Mouse (Mus musculus) limb, embryonic 14.5 days (tissue): Measurements from ENCODE around the gene Sergef. TPM values are rescaled to one million over a fixed set of nuclear protein-coding genes. Genes with fewer than 3 reads are reported as not detected.

ENCODE experiments used
- ATAC-seq: fragments of 200-750 bp; cut with Nextera tagmentation; 2 replicates; pipeline ENCODE4 v1.8.0; 2017; ENCODE audit warnings: low read depth, moderate number of reproducible peaks, moderate TSS enrichment; ENCODE audit not compliant: low FRiP score
- DNase-seq: peaks from one replicate; pipeline ENCODE4 v3.0.0-alpha.2; 2015; ENCODE audit warnings: low spot score
- H3K27ac ChIP-seq: fragments of 300-500 bp; sonication (generic); replicated peaks from 2 replicates; pipeline ENCODE4 v1.5.1; 2014; ENCODE audit warnings: low read depth, mild to moderate bottlenecking, low read length, moderate library complexity, mixed read lengths
- H3K27me3 ChIP-seq: fragments of 300-500 bp; sonication (generic); 2 replicates; pipeline ENCODE4 v1.6.1; 2014; ENCODE audit warnings: low read length, mixed read lengths; ENCODE audit not compliant: control insufficient read depth, insufficient read depth
- H3K36me3 ChIP-seq: fragments of 300-500 bp; sonication (generic); 2 replicates; pipeline ENCODE4 v1.6.1; 2014; ENCODE audit warnings: mild to moderate bottlenecking, low read length, moderate library complexity, mixed read lengths; ENCODE audit not compliant: control insufficient read depth, insufficient read depth
- H3K4me1 ChIP-seq: fragments of 300-500 bp; sonication (generic); 2 replicates; pipeline ENCODE4 v1.6.1; 2014; ENCODE audit warnings: antibody characterized with exemption, low read length, mixed read lengths; ENCODE audit not compliant: control insufficient read depth, insufficient read depth
- H3K4me2 ChIP-seq: fragments of 300-500 bp; sonication (generic); replicated peaks from 2 replicates; pipeline ENCODE4 v1.6.1; 2014; ENCODE audit warnings: low read depth, mild to moderate bottlenecking, low read length, moderate library complexity; ENCODE audit not compliant: severe bottlenecking
- H3K4me3 ChIP-seq: fragments of 300-500 bp; sonication (generic); replicated peaks from 2 replicates; pipeline ENCODE4 v1.5.1; 2014; ENCODE audit warnings: low read length
- H3K9ac ChIP-seq: fragments of 300-500 bp; sonication (generic); 2 replicates; pipeline ENCODE4 v1.6.1; 2014; ENCODE audit warnings: mild to moderate bottlenecking, low read depth, low read length, moderate library complexity; ENCODE audit not compliant: severe bottlenecking
- H3K9me3 ChIP-seq: fragments of 300-500 bp; sonication (generic); 2 replicates; pipeline ENCODE4 v1.6.1; 2016; ENCODE audit warnings: low read length; ENCODE audit not compliant: control insufficient read depth
- POLR2A ChIP-seq: fragments of 200-500 bp; IDR thresholded peaks from 2 replicates; pipeline ENCODE4 v1.8.0; 2012; ENCODE audit warnings: inconsistent platforms, mild to moderate bottlenecking, moderate library complexity, borderline replicate concordance; ENCODE audit not compliant: insufficient read depth, insufficient read length; ENCODE audit errors: extremely low read depth
- WGBS: fragments of 180-500 bp; shearing (Covaris S2); extraction: QIAGEN DNeasy Blood & Tissue Kit; methylation state at CpG from one replicate; pipeline ENCODE4 v1.1.7; 2014; 5-methylcytosine and 5-hydroxymethylcytosine counted together
- polyA plus RNA-seq, 2 experiments: library from polyadenylated mRNA; depleted of rRNA in 1 of 2; stranded (reverse) in 1 of 2; unstranded in 1 of 2; fragments of >200 nt; fragmentation: Nextera tagmentation in 1 of 2; extraction: Ambion mirVana in 1 of 2; gene quantifications; 2 replicates each; pipeline versions ENCODE4 v1.2.1 to v1.2.3; 2012 to 2014

The Sergef gene
- polyA plus RNA-seq, 2 experiments: 12.2 to 12.8 TPM

GRCm38 (mm10) chr7:46404756-46405155 is 234.9 kb downstream of the Sergef start:
- H3K4me1 ChIP-seq: no peaks in the 10 kb centered on the region
- H3K36me3 ChIP-seq: no peaks in the 10 kb centered on the region
- H3K27me3 ChIP-seq: peaks cover 9% of the 10 kb centered on the region
- ATAC-seq (no peak), DNase-seq (no peak)
- H3K27ac ChIP-seq: no peak overlapping the region
- TF ChIP-seq POLR2A: no peak
- no peak overlapping the region for H3K4me2 ChIP-seq
- H3K9ac ChIP-seq: no peak overlapping the region
- WGBS: 79% methylated on average over 7 of the region's 7 CpGs
- no peak overlapping the region for H3K4me3 ChIP-seq
- H3K9me3 ChIP-seq: no peaks in the 10 kb centered on the region

DNA sequence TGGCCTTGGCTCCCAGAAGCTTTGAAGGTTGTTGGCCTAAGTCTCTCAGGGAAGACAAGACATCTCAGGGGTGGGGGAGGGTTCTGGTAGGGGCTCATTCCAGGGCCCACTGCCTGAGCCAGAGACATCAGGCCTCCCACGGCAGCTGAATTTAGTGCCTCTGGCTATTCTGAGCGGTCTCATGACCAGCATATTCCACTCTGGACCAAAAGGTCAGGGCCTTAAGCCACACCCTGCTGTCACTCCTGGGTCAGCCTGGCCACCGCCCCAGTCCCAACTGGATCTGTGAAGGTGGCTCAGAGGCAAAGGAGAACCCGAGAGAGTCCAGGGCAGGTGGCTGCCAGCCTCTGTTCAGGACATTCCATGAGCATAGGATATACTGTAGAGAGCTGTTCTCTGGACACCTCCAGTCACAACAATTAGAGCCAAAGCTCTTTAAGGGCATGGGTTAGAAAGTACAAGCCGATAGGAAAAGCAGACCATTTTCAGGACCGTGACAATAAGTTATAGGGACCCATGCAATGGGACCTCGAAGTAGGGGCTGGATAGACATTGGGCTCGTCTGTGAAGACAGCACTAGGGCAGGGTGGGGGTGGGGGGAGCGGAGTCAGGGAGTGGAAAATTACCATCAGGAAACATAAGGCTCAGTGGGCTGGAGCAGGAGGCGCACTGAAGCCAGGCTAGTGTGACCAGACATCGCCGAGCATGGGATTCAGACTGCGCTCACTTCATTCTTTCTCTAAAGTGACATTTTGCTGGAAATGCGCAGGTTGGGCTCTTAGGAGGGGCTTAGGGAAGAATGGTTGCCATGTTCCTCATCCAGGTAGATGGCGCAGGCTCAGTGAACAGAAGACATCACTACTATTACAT is 235.8 kb downstream of the Sergef start:
- Histone ChIP-seq H3K27ac (no peak overlapping the region), H3K27me3 (peaks cover 18% of the 10 kb centered on the region), H3K36me3 (no peaks in the 10 kb centered on the region), H3K4me1 (no peaks in the 10 kb centered on the region), H3K9ac (no peak overlapping the region), H3K9me3 (no peaks in the 10 kb centered on the region), H3K4me2 (no peak overlapping the region), H3K4me3 (no peak overlapping the region)
- no peak for TF ChIP-seq POLR2A
- DNase-seq (no peak), ATAC-seq (no peak)
- 74% methylated on average over 15 of the region's 15 CpGs for WGBS

GRCm38 (mm10) chr7:46401371-46402180 is 238.0 kb downstream of the Sergef start:
- no peak overlapping the region for H3K27ac ChIP-seq

GRCm38 (mm10) chr7:46400346-46400745 is 239.3 kb downstream of the Sergef start:
- Histone ChIP-seq H3K27me3 (peaks cover 53% of the 10 kb centered on the region), H3K4me2 (no peak overlapping the region), H3K36me3 (no peaks in the 10 kb centered on the region), H3K4me1 (peaks cover 4% of the 10 kb centered on the region; the same call in 1 of the 2 replicates), H3K9me3 (no peaks in the 10 kb centered on the region), H3K27ac (no peak overlapping the region), H3K9ac (no peak overlapping the region), H3K4me3 (no peak overlapping the region)
- DNase-seq (no peak), ATAC-seq (no peak)
- 34% methylated on average over 5 of the region's 8 CpGs for WGBS
- no peak for TF ChIP-seq POLR2A

More at GRCm38 (mm10) chr7:46401371-46402180, 238.0 kb downstream of the Sergef start:
- Histone ChIP-seq H3K36me3 (no peaks in the 10 kb centered on the region), H3K4me1 (peaks cover 4% of the 10 kb centered on the region; the same call in 1 of the 2 replicates), H3K9me3 (no peaks in the 10 kb centered on the region), H3K4me2 (no peak overlapping the region), H3K27me3 (peaks cover 41% of the 10 kb centered on the region), H3K4me3 (no peak overlapping the region), H3K9ac (no peak overlapping the region)
- no peak for TF ChIP-seq POLR2A
- DNase-seq (no peak), ATAC-seq (no peak)
- WGBS: 67% methylated on average over 3 of the region's 3 CpGs

DNA sequence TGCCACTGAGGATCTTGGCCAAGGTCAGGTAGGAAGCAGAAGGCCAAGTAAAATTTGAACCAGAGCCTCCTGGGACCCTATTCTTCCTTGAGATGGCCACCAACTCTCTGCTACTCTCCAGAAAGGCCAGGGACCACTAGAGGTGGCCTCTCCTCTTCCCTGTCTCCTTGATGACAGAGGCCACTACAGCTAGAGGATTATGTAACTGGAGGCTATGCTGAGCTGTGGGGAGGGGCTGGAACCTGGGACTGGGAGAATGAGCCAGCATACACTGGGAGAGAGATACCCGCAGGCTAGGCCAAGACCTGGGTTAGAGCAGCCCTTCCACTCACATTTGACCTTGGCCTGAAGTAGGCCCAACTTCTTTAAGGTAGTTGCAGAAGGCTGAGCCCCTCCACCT is 239.9 kb downstream of the Sergef start:
- Histone ChIP-seq H3K4me2 (no peak overlapping the region), H3K4me1 (peaks cover 4% of the 10 kb centered on the region; the same call in 1 of the 2 replicates), H3K9ac (no peak overlapping the region), H3K4me3 (no peak overlapping the region), H3K27ac (no peak overlapping the region), H3K36me3 (no peaks in the 10 kb centered on the region), H3K9me3 (no peaks in the 10 kb centered on the region), H3K27me3 (peaks cover 60% of the 10 kb centered on the region)
- TF ChIP-seq POLR2A: no peak
- ATAC-seq (no peak), DNase-seq (no peak)
- WGBS: 93% methylated on average over 1 of the region's 1 CpGs
